Mouse (Mus musculus) retina, embryonic 14.5 days (tissue): ENCODE results near the gene Dvl3.

Experiments
- DNase-seq: peaks from one replicate; pipeline ENCODE4 v3.0.0-alpha.2; 2015; ENCODE audit warnings: low spot score

Gene Dvl3

GRCm38 (mm10) chr16:20497980-20498676 lies 18.7 kb upstream of the Dvl3 start:
- DNase-seq: no peak

GRCm38 (mm10) chr16:20498677-20499475 lies 17.9 kb upstream of the Dvl3 start, which contains the start of gene Eif2b5:
TSS of gene Eif2b5 (plus strand) at chr16:20498817.
- DNase-seq: peak; percentile 90

- DNase-seq: no peak
These were observed 10.8 kb upstream of the Dvl3 start for GRCm38 (mm10) chr16:20506000-20506399.

DNA sequence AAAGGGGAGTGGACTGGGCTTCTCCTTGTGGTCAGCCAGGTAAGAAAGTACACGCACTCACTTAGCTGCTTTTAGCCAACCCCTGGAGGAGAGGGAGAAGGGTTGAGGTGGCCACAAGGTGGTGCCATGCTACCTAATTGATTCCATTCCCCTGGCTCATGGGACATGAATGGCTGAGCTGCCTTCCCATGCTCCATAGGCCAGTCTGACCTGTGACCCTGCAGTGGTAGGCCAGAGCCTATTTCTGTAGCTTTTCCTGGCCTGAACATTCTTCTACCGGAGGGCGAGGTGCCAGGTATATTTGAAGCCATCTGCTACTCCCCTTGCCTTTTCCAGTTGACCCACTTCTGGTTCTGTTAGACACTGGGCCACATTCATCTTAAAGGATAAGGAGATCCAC lies 7.4 kb upstream of the Dvl3 start:
- peak; percentile 69 for DNase-seq

- no peak for DNase-seq
These were observed 5.4 kb upstream of the Dvl3 start for GRCm38 (mm10) chr16:20511277-20511847.

DNA sequence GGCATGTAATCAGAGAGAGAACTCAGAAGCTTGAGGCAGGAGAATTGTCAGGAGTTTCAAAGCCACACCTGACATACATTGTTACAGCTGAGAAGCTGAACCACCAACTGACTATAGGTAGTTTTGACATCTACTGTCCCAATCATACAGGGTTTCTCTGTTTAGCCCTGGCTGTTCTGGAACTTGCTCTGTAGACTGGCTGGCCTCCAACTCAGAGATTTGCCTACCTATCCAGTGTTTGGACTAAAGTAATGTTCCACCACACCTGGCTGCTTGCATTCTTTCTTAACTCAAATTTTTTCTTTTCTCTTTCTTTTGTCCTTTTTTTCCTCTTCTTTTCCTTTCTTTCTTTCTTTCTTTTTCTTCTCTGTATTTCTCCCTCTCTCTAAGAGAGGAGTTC lies 750 bp upstream of the Dvl3 start:
- peak; percentile 2 for DNase-seq

GRCm38 (mm10) chr16:20517216-20517615 lies 434 bp downstream of the Dvl3 start:
- DNase-seq: peak; percentile 28

- DNase-seq: peak; percentile 77
These were observed 1.1 kb downstream of the Dvl3 start for GRCm38 (mm10) chr16:20517701-20518374.

DNA sequence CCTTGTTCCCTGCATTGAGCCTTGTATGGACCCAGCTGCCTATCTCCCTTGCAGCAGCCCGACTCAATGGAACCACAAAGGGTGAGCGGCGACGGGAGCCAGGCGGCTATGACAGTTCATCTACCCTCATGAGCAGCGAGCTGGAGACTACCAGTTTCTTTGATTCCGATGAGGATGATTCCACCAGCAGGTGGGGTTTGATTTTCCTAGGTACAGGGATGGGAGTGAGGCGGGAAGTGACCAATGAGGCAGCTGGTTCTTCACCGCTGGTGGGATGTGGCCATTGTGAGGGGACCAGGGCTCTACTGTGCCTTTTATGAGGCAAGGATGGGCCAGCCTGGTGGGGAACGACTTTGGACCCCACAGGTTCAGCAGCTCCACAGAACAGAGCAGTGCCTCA lies 7.1 kb downstream of the Dvl3 start:
- DNase-seq: no peak

- no peak for DNase-seq
These were observed 12.0 kb downstream of the Dvl3 start for GRCm38 (mm10) chr16:20528779-20529178.

- DNase-seq: no peak
These were observed 12.6 kb downstream of the Dvl3 start for GRCm38 (mm10) chr16:20529375-20529774.

GRCm38 (mm10) chr16:20530941-20531340 lies 14.2 kb downstream of the Dvl3 start:
- no peak for DNase-seq

- no peak for DNase-seq
These were observed 18.0 kb downstream of the Dvl3 start for GRCm38 (mm10) chr16:20534617-20535295.

DNA sequence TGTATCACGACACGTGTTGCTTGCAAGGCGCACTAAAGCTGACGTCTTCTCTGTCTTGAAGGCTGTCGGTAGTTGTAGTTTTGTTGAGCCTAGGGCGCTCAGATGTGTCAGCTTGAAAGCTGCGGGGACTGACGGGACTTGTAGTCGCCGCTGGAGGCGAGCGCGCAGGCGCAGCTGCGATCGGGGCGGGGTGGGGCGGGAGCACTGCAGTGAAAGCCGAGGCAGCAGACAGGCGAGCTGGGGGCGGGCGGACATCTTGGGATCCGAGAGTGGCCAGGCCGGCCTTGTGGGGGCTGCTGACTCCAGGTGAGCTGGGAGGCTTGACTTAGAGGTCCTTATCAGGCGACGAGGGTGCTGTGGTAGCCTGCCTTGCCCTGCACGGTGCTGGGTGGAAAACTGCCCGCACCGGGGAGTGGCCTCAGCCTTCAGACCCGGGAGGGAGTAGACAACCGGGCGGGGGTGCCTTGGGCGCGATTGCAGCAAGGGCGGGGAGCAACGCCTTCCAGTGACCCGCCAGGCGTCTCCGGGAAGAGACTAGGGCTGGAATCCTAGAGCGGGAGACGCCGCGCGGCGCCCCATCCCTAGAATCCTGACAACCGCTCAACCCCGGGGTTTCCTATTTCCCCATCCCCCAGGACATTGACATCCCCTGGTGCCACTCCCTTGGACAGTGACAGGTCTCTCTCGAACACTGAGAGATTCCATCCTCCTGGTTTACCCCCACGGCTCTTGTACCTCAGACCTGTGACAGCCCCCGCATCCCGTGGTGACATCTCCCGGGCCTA lies 18.7 kb downstream of the Dvl3 start, which contains the start of gene Ap2m1:
Gene Ap2m1, plus strand, starts transcription at position 183 of the 785 bp plus-strand sequence.
- peak; percentile 97 for DNase-seq

DNA sequence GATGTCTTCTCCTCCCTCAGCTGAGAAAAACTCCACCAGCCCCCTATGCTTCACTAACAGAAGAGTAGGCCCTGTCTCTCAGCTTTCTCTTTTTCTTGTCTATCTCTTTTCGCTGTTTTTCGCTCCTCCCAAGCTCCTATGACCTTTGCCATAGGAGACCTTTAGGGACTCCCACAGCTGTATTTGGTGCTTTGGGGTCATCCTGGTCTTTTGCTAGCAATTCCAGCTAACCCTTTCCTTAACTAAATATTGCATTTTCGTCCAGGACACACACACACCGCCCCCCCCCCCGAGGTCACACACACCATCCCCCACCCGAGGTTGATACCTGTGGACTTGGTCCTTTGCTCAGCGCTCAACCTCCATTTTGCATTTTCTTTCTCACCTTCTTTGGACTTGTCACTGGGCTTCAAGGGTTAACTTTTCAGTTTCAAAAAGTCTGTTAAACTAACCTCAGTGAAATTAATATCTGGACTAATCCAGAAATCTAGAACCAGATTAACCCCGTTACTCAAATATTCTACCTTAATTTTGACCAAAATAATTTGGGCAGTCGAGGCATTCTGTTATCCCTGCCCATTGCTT lies 19.4 kb downstream of the Dvl3 start:
- no peak for DNase-seq

DNA sequence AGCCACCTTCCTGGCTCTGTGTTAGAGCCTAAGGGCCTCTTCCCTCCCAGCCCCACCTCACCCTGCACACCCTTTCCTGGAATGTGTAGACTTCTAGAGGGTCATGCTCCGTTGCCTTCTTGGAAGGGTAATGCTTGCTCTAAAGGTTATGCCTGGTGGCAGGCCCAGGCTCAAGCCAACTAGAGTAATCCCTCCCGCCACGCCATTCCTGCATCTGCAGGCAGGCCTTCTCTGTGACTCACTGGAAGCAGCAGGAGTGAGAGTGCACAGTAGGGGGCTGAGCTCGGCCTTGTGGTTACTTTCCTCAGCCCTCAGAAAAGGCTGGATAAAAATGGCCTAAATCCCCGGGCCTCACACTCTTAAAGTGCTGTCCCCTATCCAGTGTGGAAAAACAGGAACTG lies 20.3 kb downstream of the Dvl3 start:
- peak; percentile 26 for DNase-seq

GRCm38 (mm10) chr16:20537601-20538320 lies 21.0 kb downstream of the Dvl3 start:
- DNase-seq: no peak

DNA sequence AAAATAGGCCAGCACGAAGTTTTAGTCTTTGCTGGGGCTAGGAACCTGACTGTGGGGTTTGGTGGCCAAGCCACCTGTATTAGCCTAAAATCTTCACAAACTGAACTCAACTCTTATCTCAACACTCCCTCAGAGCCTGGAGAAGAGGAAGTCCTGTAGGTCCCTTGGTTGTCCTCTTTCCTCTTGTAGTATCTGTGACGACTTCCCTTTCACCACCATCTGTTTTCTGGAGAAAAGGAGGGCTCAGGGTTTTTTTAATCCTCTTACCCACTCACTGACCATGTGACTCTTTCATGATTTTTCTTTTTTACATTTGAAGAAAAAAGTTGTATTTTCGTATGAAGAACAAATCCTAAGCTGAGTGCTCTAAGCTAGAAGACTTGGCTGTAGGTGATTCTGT lies 22.9 kb downstream of the Dvl3 start:
- no peak for DNase-seq

GRCm38 (mm10) chr16:20540438-20540837 lies 23.7 kb downstream of the Dvl3 start:
- DNase-seq: no peak

DNA sequence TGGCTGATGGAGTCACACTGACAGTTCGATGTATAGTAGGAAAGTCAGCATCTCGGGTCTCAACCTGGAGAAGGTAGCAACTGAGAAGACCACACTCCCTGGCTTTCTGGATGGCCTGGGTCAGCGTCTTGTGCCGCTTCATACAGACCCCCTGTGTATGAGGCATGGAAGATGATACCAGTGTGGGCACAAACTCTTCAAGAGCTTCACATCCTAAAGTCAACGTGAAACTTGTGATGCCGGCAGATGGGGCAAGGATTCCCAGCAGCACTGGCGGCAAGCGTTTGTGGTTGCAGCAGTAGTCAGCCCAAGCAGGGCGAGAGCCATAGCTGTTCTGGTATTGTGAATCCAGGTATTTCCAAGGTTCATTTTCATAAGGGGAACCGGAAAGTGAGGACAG lies 28.9 kb downstream of the Dvl3 start:
- DNase-seq: no peak
